ENCODE assay signal across 24 mouse cellular contexts in genomic region chr12:100393109-100393508, GRCm38 (mm10).
DNase-seq lines count a peak whose midpoint lies in the region; ATAC-seq and TF ChIP-seq lines count a peak whose summit lies in the region.
"Had no signal": no experiment of that assay in that cellular context is flagged by ENCODE, and none has a peak within 500 bp of the region (broad histone marks: within the 10 kb centered on the region; RNA-seq: fewer than 3 reads in every experiment).

No protein-coding gene starts in this region.

- no peaks in the 10 kb centered on the region for H3K36me3 ChIP-seq in heart, adult 2 months (ENCODE audit: control insufficient read depth, insufficient read depth, low read length)
- H3K36me3 ChIP-seq in neural tube, embryonic 15.5 days = peaks cover 27% of the 10 kb centered on the region
- H3K36me3 ChIP-seq: stomach, embryonic 15.5 days had no signal

- no peak for TF ChIP-seq CTCF in heart, adult 2 months (IDR thresholded peaks at IDR 0.05)

- H3K79me2 ChIP-seq in heart, adult 2 months (replicated peaks; ENCODE audit: control insufficient read depth, insufficient read depth, low read length) = 0 out of 2 replicates have a peak, but pooled peaks cover 1% of the 10 kb centered on the region

- ATAC-seq in neural tube, embryonic 15.5 days (ENCODE audit: low FRiP score) = no peak
- ATAC-seq: intestine, embryonic 16.5 days; midbrain, embryonic 13.5 days; Patski had no signal

- no peak overlapping the region for H3K4me2 ChIP-seq in neural tube, embryonic 15.5 days
- H3K4me2 ChIP-seq: embryonic facial prominence, embryonic 15.5 days; forebrain, embryonic 12.5 days; heart, embryonic 12.5 days; hindbrain, embryonic 13.5 days; limb, embryonic 15.5 days; midbrain, embryonic 13.5 days; stomach, embryonic 15.5 days had no signal

- TF ChIP-seq POLR2A in heart, adult 2 months (IDR thresholded peaks at IDR 0.05; ENCODE audit: insufficient read depth, low read depth, low read length) = no peak

- no peaks in the 10 kb centered on the region for H3K27me3 ChIP-seq in heart, adult 2 months (ENCODE audit: control insufficient read depth, insufficient read depth, low read length)
- no peaks in the 10 kb centered on the region for H3K27me3 ChIP-seq in neural tube, embryonic 15.5 days (replicated peaks)
- H3K27me3 ChIP-seq: embryonic facial prominence, embryonic 15.5 days; forebrain, embryonic 12.5 days; heart, embryonic 12.5 days; hindbrain, embryonic 13.5 days; limb, embryonic 15.5 days; midbrain, embryonic 13.5 days; Patski; stomach, embryonic 15.5 days had no signal

- H3K9ac ChIP-seq in heart, adult 2 months (ENCODE audit: low read depth, low read length) = no peak overlapping the region
- H3K9ac ChIP-seq in neural tube, embryonic 15.5 days (replicated peaks) = no peak overlapping the region
- H3K9ac ChIP-seq: embryonic facial prominence, embryonic 15.5 days; forebrain, embryonic 12.5 days; heart, embryonic 12.5 days; hindbrain, embryonic 13.5 days; limb, embryonic 15.5 days; midbrain, embryonic 13.5 days; stomach, embryonic 15.5 days had no signal

- H3K4me3 ChIP-seq in heart, adult 2 months = no peak overlapping the region
- no peak overlapping the region for H3K4me3 ChIP-seq in neural tube, embryonic 15.5 days (replicated peaks)
- H3K4me3 ChIP-seq: embryonic facial prominence, embryonic 10.5 days; embryonic facial prominence, embryonic 15.5 days; forebrain, embryonic 12.5 days; heart, embryonic 12.5 days; hindbrain, embryonic 13.5 days; limb, embryonic 10.5 days; limb, embryonic 15.5 days; midbrain, embryonic 13.5 days; stomach, embryonic 15.5 days had no signal

- no peak for TF ChIP-seq EP300 in heart, adult 2 months (IDR thresholded peaks at IDR 0.05; ENCODE audit: insufficient read depth, low read depth, low read length)

- no peaks in the 10 kb centered on the region for H3K4me1 ChIP-seq in heart, adult 2 months (ENCODE audit: control insufficient read depth, insufficient read depth, low read length)
- peaks cover 15% of the 10 kb centered on the region for H3K4me1 ChIP-seq in neural tube, embryonic 15.5 days
- H3K4me1 ChIP-seq: embryonic facial prominence, embryonic 15.5 days; heart, embryonic 12.5 days; stomach, embryonic 15.5 days had no signal

- intact Hi-C loops in heart, adult 2 months (cut with DNase I) = no loop called here

- H3K27ac ChIP-seq in heart, adult 2 months = no peak overlapping the region
- H3K27ac ChIP-seq in neural tube, embryonic 15.5 days (replicated peaks) = 0 out of 2 replicates have a peak overlapping the region, but pooled peaks have one; percentile 51
- H3K27ac ChIP-seq: embryonic facial prominence, embryonic 10.5 days; embryonic facial prominence, embryonic 15.5 days; forebrain, embryonic 12.5 days; limb, embryonic 10.5 days; limb, embryonic 15.5 days; macrophage; midbrain, embryonic 13.5 days; stomach, embryonic 15.5 days had no signal

- no peaks in the 10 kb centered on the region for H3K9me3 ChIP-seq in neural tube, embryonic 15.5 days (replicated peaks)
- H3K9me3 ChIP-seq: embryonic facial prominence, embryonic 10.5 days; embryonic facial prominence, embryonic 15.5 days; forebrain, embryonic 12.5 days; heart, embryonic 12.5 days; hindbrain, embryonic 13.5 days; limb, embryonic 10.5 days; limb, embryonic 15.5 days; midbrain, embryonic 13.5 days; stomach, embryonic 15.5 days had no signal

- WGBS in heart, adult 2 months = 58% methylated on average over 3 of the region's 3 CpGs
- WGBS in neural tube, embryonic 15.5 days = 75% methylated on average over 3 of the region's 3 CpGs

- peak; percentile 91 for DNase-seq in heart, adult 11 months
- no peak for DNase-seq in heart, adult 2 months
- DNase-seq in layer of hippocampus, adult 9-11 months = peak; percentile 51
- no peak for DNase-seq in layer of hippocampus, adult 9-10 months (ENCODE audit: low spot score)
- no peak for DNase-seq in neural tube, embryonic 10.5 days (ENCODE audit: extremely low spot score, low spot score)
- DNase-seq in adrenal gland, adult 18-20 months (ENCODE audit: low spot score in 2 of 2) = no peak
- DNase-seq: adrenal gland, postnatal 36 days; gastrocnemius, postnatal 14 days; heart, postnatal 4 days; right cerebral cortex, postnatal 25 days; thymus, postnatal 25 days had no signal

Comparison
In these comparisons a context has a peak if more than half of its experiments do, and no peak if none do; other contexts are left out.
1. DNase-seq: peak in heart, adult 11 months (single experiment) and layer of hippocampus, adult 9-11 months (single experiment); none in heart, adult 2 months (0 of 2), layer of hippocampus, adult 9-10 months (single experiment), neural tube, embryonic 10.5 days (single experiment) and adrenal gland, adult 18-20 months (0 of 2).